Mouse (Mus musculus): ENCODE measurements around the gene Ddah1. TPM values are rescaled to one million over a fixed set of nuclear protein-coding genes. Genes with fewer than 3 reads are reported as not detected.
A peak's percentile ranks its signal among the peaks of the same experiment; 100 is the strongest.

The Ddah1 gene
- polyA plus RNA-seq, 1 experiment from 2014 or later: 22.4 TPM

GRCm38 (mm10) chr3:145833948-145834538 lies 75.6 kb downstream of the Ddah1 start:
- Histone ChIP-seq H3K36me3 (ENCODE audit: control insufficient read depth, insufficient read depth, low read length) (no peaks in the 10 kb centered on the region), H3K27me3 (ENCODE audit: control insufficient read depth, insufficient read depth, low read depth, low read length) (no peaks in the 10 kb centered on the region), H3K9me3 (ENCODE audit: control insufficient read depth, low read length) (no peaks in the 10 kb centered on the region), H3K4me1 (replicated peaks; ENCODE audit: control insufficient read depth, insufficient read depth, low read length) (peaks cover 9% of the 10 kb centered on the region; the same call in 1 of the 2 replicates), H3K27ac (ENCODE audit: low read length) (0 out of 2 replicates have a peak overlapping the region, but pooled peaks have one; percentile 17), H3K9ac (ENCODE audit: low read length) (no peak overlapping the region), H3K4me2 (ENCODE audit: low read depth, low read length) (no peak overlapping the region), H3K4me3 (ENCODE audit: low read length) (no peak overlapping the region)
- no peak for ATAC-seq (ENCODE audit: low read depth)
- WGBS: 24% methylated on average over 8 of the region's 8 CpGs

DNA sequence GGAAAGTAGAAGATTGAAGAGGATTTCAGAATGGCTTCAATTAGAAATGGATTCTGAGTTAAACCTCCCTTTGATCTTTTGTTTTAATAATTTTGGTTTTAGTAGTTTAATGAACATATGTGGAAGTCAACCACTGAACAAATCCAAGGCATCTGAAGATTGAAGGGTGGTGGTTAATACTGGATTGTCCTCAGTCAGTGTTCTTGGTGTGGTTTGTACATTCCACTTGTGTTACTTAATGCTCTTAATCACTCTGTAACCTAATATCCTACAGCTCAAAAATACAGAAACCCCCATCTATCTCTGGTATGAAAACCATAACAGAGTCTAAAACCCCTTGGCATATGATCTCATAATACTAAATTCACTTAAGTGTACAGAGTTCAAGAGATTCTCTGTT lies 79.8 kb downstream of the Ddah1 start:
- Histone ChIP-seq H3K4me2 (ENCODE audit: low read depth, low read length) (no peak overlapping the region), H3K27ac (ENCODE audit: low read length) (no peak overlapping the region), H3K36me3 (ENCODE audit: control insufficient read depth, insufficient read depth, low read length) (no peaks in the 10 kb centered on the region), H3K27me3 (ENCODE audit: control insufficient read depth, insufficient read depth, low read depth, low read length) (no peaks in the 10 kb centered on the region), H3K9me3 (ENCODE audit: control insufficient read depth, low read length) (no peaks in the 10 kb centered on the region), H3K9ac (ENCODE audit: low read length) (no peak overlapping the region), H3K4me3 (ENCODE audit: low read length) (no peak overlapping the region), H3K4me1 (replicated peaks; ENCODE audit: control insufficient read depth, insufficient read depth, low read length) (peaks cover 9% of the 10 kb centered on the region; the same call in 1 of the 2 replicates)
- no peak for ATAC-seq (ENCODE audit: low read depth)

- H3K27me3 ChIP-seq (ENCODE audit: control insufficient read depth, insufficient read depth, low read depth, low read length): no peaks in the 10 kb centered on the region
- no peak overlapping the region for H3K4me3 ChIP-seq (ENCODE audit: low read length)
- H3K4me1 ChIP-seq (replicated peaks; ENCODE audit: control insufficient read depth, insufficient read depth, low read length): no peaks in the 10 kb centered on the region
- no peaks in the 10 kb centered on the region for H3K36me3 ChIP-seq (ENCODE audit: control insufficient read depth, insufficient read depth, low read length)
- no peak overlapping the region for H3K27ac ChIP-seq (ENCODE audit: low read length)
- no peaks in the 10 kb centered on the region for H3K9me3 ChIP-seq (ENCODE audit: control insufficient read depth, low read length)
- no peak overlapping the region for H3K4me2 ChIP-seq (ENCODE audit: low read depth, low read length)
- no peak for ATAC-seq (ENCODE audit: low read depth)
- 71% methylated on average over 12 of the region's 12 CpGs for WGBS
- H3K9ac ChIP-seq (ENCODE audit: low read length): no peak overlapping the region
Measured at GRCm38 (mm10) chr3:145841961-145842710, 83.7 kb downstream of the Ddah1 start.

DNA sequence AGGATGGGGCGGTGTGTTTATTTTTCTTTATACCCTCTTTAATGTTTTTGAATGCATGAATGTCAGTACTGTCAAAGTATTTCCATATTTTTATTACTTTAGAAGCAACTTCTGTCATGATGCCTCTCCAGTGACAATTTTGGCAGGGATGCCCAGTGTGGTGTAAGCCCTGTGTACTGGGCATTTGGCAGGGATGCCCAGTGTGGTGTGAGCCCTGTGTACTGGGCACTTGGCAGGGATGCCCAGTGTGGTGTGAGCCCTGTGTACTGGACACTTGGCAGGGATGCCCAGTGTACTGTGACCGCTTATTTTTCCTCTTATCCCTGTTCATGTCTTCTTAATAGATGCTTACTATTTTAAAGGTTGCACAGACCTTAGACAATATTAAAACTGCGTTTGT lies 85.4 kb downstream of the Ddah1 start:
- Histone ChIP-seq H3K27me3 (ENCODE audit: control insufficient read depth, insufficient read depth, low read depth, low read length) (no peaks in the 10 kb centered on the region), H3K4me1 (replicated peaks; ENCODE audit: control insufficient read depth, insufficient read depth, low read length) (no peaks in the 10 kb centered on the region), H3K9ac (ENCODE audit: low read length) (no peak overlapping the region), H3K27ac (ENCODE audit: low read length) (no peak overlapping the region), H3K4me3 (ENCODE audit: low read length) (no peak overlapping the region), H3K36me3 (ENCODE audit: control insufficient read depth, insufficient read depth, low read length) (no peaks in the 10 kb centered on the region), H3K9me3 (ENCODE audit: control insufficient read depth, low read length) (no peaks in the 10 kb centered on the region), H3K4me2 (ENCODE audit: low read depth, low read length) (no peak overlapping the region)
- no peak for ATAC-seq (ENCODE audit: low read depth)
- WGBS: 83% methylated on average over 3 of the region's 3 CpGs

DNA sequence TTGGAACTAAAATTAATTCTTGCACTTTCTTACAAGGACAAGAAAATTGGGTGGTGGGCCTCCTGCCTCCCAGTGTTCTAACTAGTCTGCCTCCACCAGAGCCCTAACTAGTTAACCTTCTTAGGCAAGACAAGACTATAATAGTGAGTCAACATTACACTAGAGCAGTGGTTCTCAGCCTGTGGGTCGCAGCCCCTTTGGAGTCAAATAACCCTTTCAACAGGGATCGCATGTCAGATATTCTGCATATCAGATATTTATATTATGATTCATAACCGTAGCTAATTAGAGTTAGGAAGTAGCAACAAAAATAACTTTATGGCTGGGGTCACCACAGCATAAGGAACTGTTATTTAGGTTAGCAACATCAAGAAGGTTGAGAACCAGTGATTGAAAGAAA lies 86.4 kb downstream of the Ddah1 start:
- Histone ChIP-seq H3K4me2 (ENCODE audit: low read depth, low read length) (no peak overlapping the region), H3K27ac (ENCODE audit: low read length) (no peak overlapping the region), H3K27me3 (ENCODE audit: control insufficient read depth, insufficient read depth, low read depth, low read length) (no peaks in the 10 kb centered on the region), H3K36me3 (ENCODE audit: control insufficient read depth, insufficient read depth, low read length) (no peaks in the 10 kb centered on the region), H3K4me3 (ENCODE audit: low read length) (no peak overlapping the region), H3K4me1 (replicated peaks; ENCODE audit: control insufficient read depth, insufficient read depth, low read length) (no peaks in the 10 kb centered on the region), H3K9ac (ENCODE audit: low read length) (no peak overlapping the region), H3K9me3 (ENCODE audit: control insufficient read depth, low read length) (no peaks in the 10 kb centered on the region)
- WGBS: 68% methylated on average over 3 of the region's 3 CpGs
- no peak for ATAC-seq (ENCODE audit: low read depth)

DNA sequence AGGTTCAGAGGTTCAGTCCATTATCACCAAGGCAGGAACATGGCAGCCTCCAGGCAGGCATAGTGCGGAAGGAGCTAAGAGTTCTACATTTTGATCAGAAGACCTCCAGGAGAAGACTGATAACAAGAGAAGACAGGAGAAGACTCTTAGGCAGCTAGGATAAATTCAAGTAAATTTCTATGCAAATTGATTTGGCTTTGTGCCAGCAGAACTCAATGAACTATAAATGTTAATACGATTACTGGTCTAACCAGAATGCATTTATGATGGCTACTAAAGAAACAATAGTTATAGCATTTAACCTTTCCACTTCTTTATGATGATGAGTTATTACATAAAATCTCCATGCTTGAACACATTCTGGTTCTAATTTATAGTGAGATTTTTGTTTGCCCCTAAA lies 87.8 kb downstream of the Ddah1 start:
- Histone ChIP-seq H3K36me3 (ENCODE audit: control insufficient read depth, insufficient read depth, low read length) (no peaks in the 10 kb centered on the region), H3K27me3 (ENCODE audit: control insufficient read depth, insufficient read depth, low read depth, low read length) (no peaks in the 10 kb centered on the region), H3K9me3 (ENCODE audit: control insufficient read depth, low read length) (no peaks in the 10 kb centered on the region), H3K4me2 (ENCODE audit: low read depth, low read length) (no peak overlapping the region), H3K4me1 (replicated peaks; ENCODE audit: control insufficient read depth, insufficient read depth, low read length) (no peaks in the 10 kb centered on the region), H3K4me3 (ENCODE audit: low read length) (no peak overlapping the region), H3K9ac (ENCODE audit: low read length) (no peak overlapping the region), H3K27ac (ENCODE audit: low read length) (no peak overlapping the region)
- no peak for ATAC-seq (ENCODE audit: low read depth)
- 88% methylated on average over 2 of the region's 2 CpGs for WGBS

- ATAC-seq (ENCODE audit: low read depth): no peak
- 71% methylated on average over 5 of the region's 5 CpGs for WGBS
Measured at GRCm38 (mm10) chr3:145852041-145852440, 93.6 kb downstream of the Ddah1 start.

DNA sequence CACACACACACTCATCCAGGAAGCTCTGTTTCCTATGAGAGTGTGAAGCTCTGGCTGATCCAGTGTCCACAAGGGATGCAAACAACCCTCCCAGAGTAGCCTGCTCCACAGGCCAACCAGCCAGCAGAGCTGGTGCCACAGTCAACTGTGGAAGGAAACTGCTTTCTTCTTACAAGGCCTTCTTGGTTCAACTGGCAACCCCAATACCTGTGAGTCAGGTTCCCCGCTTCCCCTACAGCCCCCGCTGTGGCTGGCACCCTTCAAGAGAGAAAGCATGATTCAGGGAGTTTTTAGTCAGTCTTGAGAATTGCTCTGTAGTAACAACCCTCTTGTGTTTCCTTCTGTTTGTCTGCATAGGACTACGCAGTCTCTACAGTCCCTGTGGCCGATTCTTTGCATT lies 94.3 kb downstream of the Ddah1 start:
- H3K4me2 ChIP-seq (ENCODE audit: low read depth, low read length): no peak overlapping the region
- peaks cover 2% of the 10 kb centered on the region for H3K9me3 ChIP-seq (ENCODE audit: control insufficient read depth, low read length)
- no peaks in the 10 kb centered on the region for H3K27me3 ChIP-seq (ENCODE audit: control insufficient read depth, insufficient read depth, low read depth, low read length)
- 88% methylated on average over 4 of the region's 4 CpGs for WGBS
- no peak overlapping the region for H3K27ac ChIP-seq (ENCODE audit: low read length)
- no peaks in the 10 kb centered on the region for H3K36me3 ChIP-seq (ENCODE audit: control insufficient read depth, insufficient read depth, low read length)
- no peak overlapping the region for H3K4me3 ChIP-seq (ENCODE audit: low read length)
- no peak overlapping the region for H3K9ac ChIP-seq (ENCODE audit: low read length)
- no peak for ATAC-seq (ENCODE audit: low read depth)
- no peaks in the 10 kb centered on the region for H3K4me1 ChIP-seq (replicated peaks; ENCODE audit: control insufficient read depth, insufficient read depth, low read length)

More at GRCm38 (mm10) chr3:145852041-145852440, 93.6 kb downstream of the Ddah1 start:
- no peak overlapping the region for H3K27ac ChIP-seq (ENCODE audit: low read length)
- H3K4me1 ChIP-seq (replicated peaks; ENCODE audit: control insufficient read depth, insufficient read depth, low read length): no peaks in the 10 kb centered on the region
- H3K36me3 ChIP-seq (ENCODE audit: control insufficient read depth, insufficient read depth, low read length): no peaks in the 10 kb centered on the region
- H3K4me2 ChIP-seq (ENCODE audit: low read depth, low read length): no peak overlapping the region
- no peak overlapping the region for H3K9ac ChIP-seq (ENCODE audit: low read length)
- no peak overlapping the region for H3K4me3 ChIP-seq (ENCODE audit: low read length)
- no peaks in the 10 kb centered on the region for H3K27me3 ChIP-seq (ENCODE audit: control insufficient read depth, insufficient read depth, low read depth, low read length)
- no peaks in the 10 kb centered on the region for H3K9me3 ChIP-seq (ENCODE audit: control insufficient read depth, low read length)

GRCm38 (mm10) chr3:145853713-145854112 lies 95.2 kb downstream of the Ddah1 start:
- Histone ChIP-seq H3K27ac (ENCODE audit: low read length) (no peak overlapping the region), H3K4me3 (ENCODE audit: low read length) (no peak overlapping the region), H3K9me3 (ENCODE audit: control insufficient read depth, low read length) (peaks cover 2% of the 10 kb centered on the region), H3K27me3 (ENCODE audit: control insufficient read depth, insufficient read depth, low read depth, low read length) (no peaks in the 10 kb centered on the region), H3K36me3 (ENCODE audit: control insufficient read depth, insufficient read depth, low read length) (no peaks in the 10 kb centered on the region), H3K4me2 (ENCODE audit: low read depth, low read length) (no peak overlapping the region), H3K4me1 (replicated peaks; ENCODE audit: control insufficient read depth, insufficient read depth, low read length) (no peaks in the 10 kb centered on the region), H3K9ac (ENCODE audit: low read length) (no peak overlapping the region)
- WGBS: 88% methylated on average over 4 of the region's 4 CpGs
- ATAC-seq (ENCODE audit: low read depth): no peak
